Mouse (Mus musculus) E14TG2a.4 (cell line): ENCODE data around the gene Ube2e1.

ENCODE experiments used
- CTCF ChIP-seq: conservative IDR thresholded peaks from 2 replicates; pipeline ENCODE4 v1.5.1; 2014; ENCODE audit warnings: low read length
- POU5F1 ChIP-seq: IDR thresholded peaks from 2 replicates; pipeline ENCODE4 v1.6.1; 2014; ENCODE audit warnings: low read length, borderline replicate concordance

GRCm38 (mm10) chr14:18240132-18240531 is 91.5 kb downstream of the Ube2e1 start:
- TF ChIP-seq CTCF (no peak), POU5F1 (no peak)
